Mouse (Mus musculus) heart, adult 2 months (tissue): Measurements from ENCODE around the gene Lhpp.

Experiments used
- CTCF ChIP-seq: fragments of 200-600 bp; IDR thresholded peaks from 2 replicates; pipeline ENCODE4 v1.8.1; 2022; ENCODE audit warnings: antibody characterized with exemption, mild to moderate bottlenecking, moderate library complexity
- POLR2A ChIP-seq: fragments of 200-500 bp; IDR thresholded peaks from 2 replicates; pipeline ENCODE4 v1.6.1; 2011; ENCODE audit warnings: mild to moderate bottlenecking, low read depth, low read length, control low read depth; ENCODE audit not compliant: insufficient read depth

DNA sequence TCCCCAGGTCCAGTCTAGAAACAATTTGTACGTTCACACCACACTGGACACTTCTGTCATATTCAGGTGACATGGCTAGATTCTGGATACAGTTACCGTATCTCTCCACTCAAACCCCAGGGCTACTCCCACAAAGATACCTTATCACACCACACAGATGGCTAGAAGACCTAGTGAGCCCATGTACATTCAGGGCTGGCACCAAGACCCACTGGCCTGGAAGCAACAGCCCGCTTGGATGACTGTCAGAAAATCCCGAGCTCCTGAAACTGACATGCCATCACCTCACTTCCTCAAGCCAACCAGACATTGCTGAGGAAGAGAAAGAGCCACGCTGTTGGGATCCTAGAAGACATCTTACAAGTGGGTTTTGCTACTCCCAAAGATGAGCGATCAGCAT lies 128.4 kb downstream of the Lhpp start:
- TF ChIP-seq POLR2A = no peak
- TF ChIP-seq CTCF = no peak
